Mouse (Mus musculus): Measurements from ENCODE around the gene Irf2bpl.

DNA sequence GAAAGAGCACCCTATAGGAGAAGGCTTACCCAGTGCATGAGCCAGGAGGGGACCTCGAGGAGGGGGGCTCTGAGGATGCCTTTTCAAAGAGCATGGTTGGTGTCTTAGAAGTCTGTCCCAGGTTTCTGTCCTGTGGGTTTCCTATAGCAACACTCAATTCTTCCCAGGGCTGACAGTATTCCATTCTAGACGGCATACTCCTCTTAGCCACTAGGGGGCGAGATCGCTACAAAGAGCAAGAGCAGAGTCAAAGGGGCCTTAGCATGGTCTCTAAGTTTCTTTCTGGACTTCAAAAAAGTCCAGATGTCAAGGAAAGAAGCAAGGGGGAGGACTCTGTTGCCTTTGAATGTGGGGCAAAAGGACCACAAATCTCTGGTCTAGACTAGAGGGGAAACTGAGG lies 20.6 kb upstream of the Irf2bpl start:
- TF ChIP-seq CTCF (IDR thresholded peaks at IDR 0.05; ENCODE audit: insufficient read depth, low read length) (peak; percentile 65), POLR2A (IDR thresholded peaks at IDR 0.05; ENCODE audit: borderline replicate concordance, extremely low read depth, low read depth, low read length) (no peak)

All from lung, adult 2 months (tissue).